ENCODE assay signal across 8 mouse cellular contexts in genomic region chr9:42896421-42897210, GRCm38 (mm10). TPM values are rescaled to one million over a fixed set of nuclear protein-coding genes. Genes with fewer than 3 reads are reported as not detected.
A peak's percentile ranks its signal among the peaks of the same experiment; 100 is the strongest.
DNase-seq lines count a peak whose midpoint lies in the region; ATAC-seq lines count a peak whose summit lies in the region.

No protein-coding gene starts in this region.

- peaks cover 36% of the 10 kb centered on the region for H3K27me3 ChIP-seq in liver, embryonic 11.5 days (replicated peaks; ENCODE audit: control insufficient read depth, insufficient read depth, low read length)
- no peaks in the 10 kb centered on the region for H3K27me3 ChIP-seq in forebrain, embryonic 14.5 days (replicated peaks; ENCODE audit: control insufficient read depth, insufficient read depth, low read length)
- H3K27me3 ChIP-seq in liver, embryonic 12.5 days (replicated peaks): peaks cover 55% of the 10 kb centered on the region
- H3K27me3 ChIP-seq in stomach, embryonic 15.5 days (replicated peaks): no peaks in the 10 kb centered on the region

- no peaks in the 10 kb centered on the region for H3K36me3 ChIP-seq in liver, embryonic 11.5 days (ENCODE audit: control insufficient read depth, insufficient read depth, low read length)
- no peaks in the 10 kb centered on the region for H3K36me3 ChIP-seq in forebrain, embryonic 14.5 days (ENCODE audit: control insufficient read depth, insufficient read depth, low read length)
- no peaks in the 10 kb centered on the region for H3K36me3 ChIP-seq in liver, embryonic 12.5 days
- H3K36me3 ChIP-seq in stomach, embryonic 15.5 days: no peaks in the 10 kb centered on the region

- H3K9me3 ChIP-seq in liver, embryonic 11.5 days (ENCODE audit: control insufficient read depth, low read length): no peaks in the 10 kb centered on the region
- no peaks in the 10 kb centered on the region for H3K9me3 ChIP-seq in forebrain, embryonic 14.5 days (replicated peaks; ENCODE audit: control insufficient read depth, low read length)
- no peaks in the 10 kb centered on the region for H3K9me3 ChIP-seq in liver, embryonic 12.5 days (replicated peaks)
- no peaks in the 10 kb centered on the region for H3K9me3 ChIP-seq in stomach, embryonic 15.5 days

- no peak overlapping the region for H3K27ac ChIP-seq in liver, embryonic 11.5 days (ENCODE audit: low read depth, low read length)
- H3K27ac ChIP-seq in forebrain, embryonic 14.5 days (ENCODE audit: low read depth, low read length): no peak overlapping the region
- no peak overlapping the region for H3K27ac ChIP-seq in liver, embryonic 12.5 days
- H3K27ac ChIP-seq in stomach, embryonic 15.5 days: no peak overlapping the region

- H3K4me2 ChIP-seq in liver, embryonic 11.5 days: peak overlapping the region; percentile 72
- peak overlapping the region; percentile 97 for H3K4me2 ChIP-seq in forebrain, embryonic 14.5 days (ENCODE audit: low read length)
- H3K4me2 ChIP-seq in liver, embryonic 12.5 days: peak overlapping the region; percentile 65
- peak overlapping the region; percentile 98 for H3K4me2 ChIP-seq in stomach, embryonic 15.5 days

- no peak for DNase-seq in liver, embryonic 11.5 days (ENCODE audit: low spot score)
- DNase-seq in liver: no peak
- peak; percentile 43 for DNase-seq in forebrain, embryonic 14.5 days (ENCODE audit: low spot score)
- no peak for DNase-seq in gastrocnemius, adult 18-20 months (ENCODE audit: low spot score)
- DNase-seq in adrenal gland, postnatal 36 days: no peak
- DNase-seq in urinary bladder, postnatal 25 days (ENCODE audit: low spot score): no peak

- no peaks in the 10 kb centered on the region; the same call in none of the 2 replicates for H3K4me1 ChIP-seq in liver, embryonic 11.5 days (replicated peaks; ENCODE audit: control insufficient read depth, insufficient read depth, low read length)
- peaks cover 14% of the 10 kb centered on the region for H3K4me1 ChIP-seq in forebrain, embryonic 14.5 days (ENCODE audit: control insufficient read depth, insufficient read depth, low read length)
- H3K4me1 ChIP-seq in liver, embryonic 12.5 days: 0 out of 2 replicates have a peak, but pooled peaks cover 14% of the 10 kb centered on the region
- H3K4me1 ChIP-seq in stomach, embryonic 15.5 days: peaks cover 16% of the 10 kb centered on the region

- no peak overlapping the region; the same call in 1 of the 2 replicates for H3K4me3 ChIP-seq in liver, embryonic 11.5 days (ENCODE audit: low read depth, low read length)
- H3K4me3 ChIP-seq in forebrain, embryonic 14.5 days (ENCODE audit: low read depth, low read length): peak overlapping the region; percentile 48
- no peak overlapping the region for H3K4me3 ChIP-seq in liver, embryonic 12.5 days
- H3K4me3 ChIP-seq in stomach, embryonic 15.5 days (replicated peaks): peak overlapping the region; percentile 49; the same call in 1 of the 2 replicates

- no peak overlapping the region for H3K9ac ChIP-seq in liver, embryonic 11.5 days (ENCODE audit: low read depth, low read length)
- H3K9ac ChIP-seq in forebrain, embryonic 14.5 days (ENCODE audit: low read length): peak overlapping the region; percentile 68
- H3K9ac ChIP-seq in liver, embryonic 12.5 days: no peak overlapping the region
- H3K9ac ChIP-seq in stomach, embryonic 15.5 days: no peak overlapping the region

- 9% methylated on average over 16 of the region's 16 CpGs for WGBS in liver, embryonic 11.5 days
- WGBS in forebrain, embryonic 14.5 days: 4% methylated on average over 16 of the region's 16 CpGs
- WGBS in liver, embryonic 12.5 days (ENCODE audit: insufficient replicate concordance): 12% methylated on average over 16 of the region's 16 CpGs
- 5% methylated on average over 16 of the region's 16 CpGs for WGBS in stomach, embryonic 15.5 days

- no peak for ATAC-seq in liver, embryonic 11.5 days (replicated peaks; ENCODE audit: low FRiP score)
- ATAC-seq in forebrain, embryonic 14.5 days: peak; percentile 55
- ATAC-seq in liver, embryonic 12.5 days: no peak
- ATAC-seq in stomach, embryonic 15.5 days (ENCODE audit: insufficient read depth, low FRiP score, low read depth): no peak

RNA-seq across cellular contexts. Expression of gene Grik4, which starts 47.7 kb away (rescaled TPM):
- 2.2 and 2.8 TPM in 2 replicates for polyA plus RNA-seq in liver, embryonic 11.5 days (2014; fragmentation: Nextera tagmentation; extraction: Ambion mirVana)
- polyA plus RNA-seq in forebrain, embryonic 14.5 days (2014; fragmentation: Nextera tagmentation; extraction: Ambion mirVana): 1.4 and 1.9 TPM in 2 replicates
- polyA plus RNA-seq in liver, embryonic 12.5 days (2016; fragmentation: Nextera tagmentation; extraction: Ambion mirVana): 2.2 and 2.4 TPM in 2 replicates
- polyA plus RNA-seq in stomach, embryonic 15.5 days (2015; fragmentation: Nextera tagmentation; extraction: Ambion mirVana): 1.1 TPM in 2 replicates
- under 1 TPM in 1 of 2 experiments, not detected in 1; 0.12 TPM for total RNA-seq in gastrocnemius, adult 18-20 months (2021)
- 1 to 10 TPM; 1.2 to 1.4 TPM for total RNA-seq in adrenal gland, postnatal 36 days (2021)

Comparison
In these comparisons a context has a peak if more than half of its experiments do, and no peak if none do; other contexts are left out.
1. H3K4me3 ChIP-seq: peak in forebrain, embryonic 14.5 days (single experiment) and stomach, embryonic 15.5 days (single experiment); none in liver, embryonic 11.5 days (single experiment) and liver, embryonic 12.5 days (single experiment).
2. Peak in every context shown above with its lines, with median percentiles within 50 percentile points of each other: H3K4me2 ChIP-seq.